In genomic region chr2:14861613-14862012, GRCm38 (mm10) we compare ENCODE assay signal across 18 mouse cellular contexts.
"Had no signal": no experiment of that assay in that cellular context is flagged by ENCODE, and none has a peak within 500 bp of the region (broad histone marks: within the 10 kb centered on the region; RNA-seq: fewer than 3 reads in every experiment).

No protein-coding gene starts in this region.

- H3K4me2 ChIP-seq: liver, embryonic 15.5 days; lung, embryonic 15.5 days; midbrain, embryonic 12.5 days; midbrain, embryonic 15.5 days; neural tube, embryonic 12.5 days; stomach, embryonic 15.5 days had no signal

- H3K27me3 ChIP-seq: liver, embryonic 15.5 days; lung, embryonic 15.5 days; megakaryocyte, embryonic 14.5 days; midbrain, embryonic 12.5 days; midbrain, embryonic 15.5 days; neural tube, embryonic 12.5 days; stomach, embryonic 15.5 days had no signal

- H3K36me3 ChIP-seq: liver, embryonic 15.5 days; lung, embryonic 15.5 days; midbrain, embryonic 12.5 days; midbrain, embryonic 15.5 days; neural tube, embryonic 12.5 days; stomach, embryonic 15.5 days had no signal

- H3K4me1 ChIP-seq: liver, embryonic 15.5 days; lung, embryonic 15.5 days; midbrain, embryonic 12.5 days; midbrain, embryonic 15.5 days; neural tube, embryonic 12.5 days; stomach, embryonic 15.5 days had no signal

- DNase-seq: liver, postnatal 0 days; lung, adult 2 months; lung, postnatal 14 days; lung, postnatal 36 days; right cerebral cortex, postnatal 14 days; thymus, adult 2 months; thymus, postnatal 25 days; thymus, postnatal 4 days had no signal

- H3K9me3 ChIP-seq: liver, embryonic 15.5 days; lung, embryonic 15.5 days; megakaryocyte, embryonic 14.5 days; midbrain, embryonic 12.5 days; midbrain, embryonic 15.5 days; neural tube, embryonic 12.5 days; stomach, embryonic 15.5 days had no signal

- H3K27ac ChIP-seq: liver, embryonic 15.5 days; lung, embryonic 15.5 days; macrophage; midbrain, embryonic 12.5 days; midbrain, embryonic 15.5 days; neural tube, embryonic 12.5 days; stomach, embryonic 15.5 days; stomach, postnatal 0 days had no signal

- H3K9ac ChIP-seq: liver, embryonic 15.5 days; liver, postnatal 0 days; lung, embryonic 15.5 days; midbrain, embryonic 12.5 days; midbrain, embryonic 15.5 days; neural tube, embryonic 12.5 days; stomach, embryonic 15.5 days had no signal

- H3K4me3 ChIP-seq: liver, embryonic 15.5 days; lung, embryonic 15.5 days; midbrain, embryonic 12.5 days; midbrain, embryonic 15.5 days; neural tube, embryonic 12.5 days; stomach, embryonic 15.5 days had no signal

- ATAC-seq: liver, postnatal 0 days; lung, postnatal 0 days; midbrain, embryonic 15.5 days had no signal
